Mouse (Mus musculus): Measurements from ENCODE around the gene Gli1. TPM values are rescaled to one million over a fixed set of nuclear protein-coding genes. Genes with fewer than 3 reads are reported as not detected.

Gene Gli1
- total RNA-seq, 1 experiment, result 14.9 TPM

DNA sequence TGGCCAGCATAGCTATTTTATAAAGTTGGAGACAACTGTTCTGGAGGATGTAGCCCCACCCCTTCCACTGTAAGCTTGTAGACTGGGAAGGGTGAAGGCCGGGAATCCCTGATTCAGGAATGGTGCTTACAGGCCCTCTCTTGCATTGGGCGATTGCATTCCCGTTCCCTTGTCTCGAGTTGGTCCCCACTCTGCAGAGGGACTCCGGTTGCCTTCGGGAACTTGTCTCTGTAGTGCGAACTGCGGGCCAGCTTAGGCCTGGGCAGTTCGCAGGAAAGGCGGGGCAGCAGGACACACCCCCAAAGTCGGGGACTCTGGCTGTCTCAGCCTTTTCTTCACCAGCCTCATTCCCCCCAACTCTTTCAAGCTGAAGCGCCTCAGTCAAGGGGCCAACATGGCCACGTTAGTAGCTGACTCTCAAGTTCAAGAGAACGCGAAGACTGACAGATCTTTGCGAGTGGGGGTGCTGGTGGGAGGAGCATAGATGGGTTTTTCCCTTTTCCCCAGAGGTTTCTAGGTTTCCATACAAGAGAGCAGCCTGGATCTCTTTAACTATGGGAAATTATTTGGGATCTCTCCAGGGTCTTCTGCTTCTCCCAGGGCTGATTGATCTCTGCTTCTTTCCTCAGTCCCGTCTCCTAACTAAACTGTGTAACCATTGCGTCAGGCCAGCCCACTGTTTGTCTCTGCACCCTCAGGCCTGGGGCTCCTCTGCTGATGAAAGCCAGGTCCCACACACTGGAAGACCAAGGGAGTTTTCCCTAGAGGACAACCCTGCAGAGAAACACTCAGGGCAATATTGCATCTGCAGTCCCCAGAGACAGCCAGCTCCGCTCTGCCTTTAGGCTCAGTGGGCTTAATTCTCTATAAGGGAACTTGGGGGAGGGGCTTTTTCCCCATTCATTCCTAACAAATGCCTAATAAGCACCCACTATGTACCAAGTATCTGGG, 50.6 kb downstream of the Gli1 start:
- DNase-seq (ENCODE audit: low read depth, low spot score), result no peak
- peak overlapping the region; percentile 79 for H3K9ac ChIP-seq (ENCODE audit: insufficient read depth, low read depth, low read length, poor library complexity, severe bottlenecking)
- peak overlapping the region; percentile 77 for H3K27ac ChIP-seq (ENCODE audit: insufficient read depth, low read depth, low read length, poor library complexity, severe bottlenecking)
- TF ChIP-seq ZNF384 (IDR thresholded peaks at IDR 0.05; ENCODE audit: low read depth, low read length) (no peak), HCFC1 (IDR thresholded peaks at IDR 0.05; ENCODE audit: borderline replicate concordance, insufficient read depth, low read length) (no peak), MAFK (IDR thresholded peaks at IDR 0.05; ENCODE audit: insufficient read depth, low read depth, low read length) (no peak), ZC3H11A (IDR thresholded peaks at IDR 0.05; ENCODE audit: borderline replicate concordance, low read depth, low read length) (no peak), CHD2 (IDR thresholded peaks at IDR 0.05; ENCODE audit: low read depth, low read length) (no peak)
- peaks cover 34% of the 10 kb centered on the region for H3K36me3 ChIP-seq (ENCODE audit: control insufficient read depth, insufficient read depth, low read length, poor library complexity, severe bottlenecking)
- in situ Hi-C loops (cut with MboI; ENCODE audit: low sequenced_read_pairs in 2 of 2, unreplicated experiment in 2 of 2), result no loop called here
- peak overlapping the region; percentile 71 to 78 for H3K4me3 ChIP-seq (ENCODE audit: insufficient read depth in 1 of 2, low read depth in 1 of 2, low read length in 2 of 2, poor library complexity in 1 of 2, severe bottlenecking in 1 of 2)
- no peaks in the 10 kb centered on the region for H3K9me3 ChIP-seq (ENCODE audit: control insufficient read depth, insufficient read depth, low read depth, low read length)
- peaks cover 6 to 24% of the 10 kb centered on the region in 2 experiments for H3K4me1 ChIP-seq (ENCODE audit: control insufficient read depth in 2 of 2, insufficient read depth in 2 of 2, low read length in 2 of 2, poor library complexity in 1 of 2)

DNA sequence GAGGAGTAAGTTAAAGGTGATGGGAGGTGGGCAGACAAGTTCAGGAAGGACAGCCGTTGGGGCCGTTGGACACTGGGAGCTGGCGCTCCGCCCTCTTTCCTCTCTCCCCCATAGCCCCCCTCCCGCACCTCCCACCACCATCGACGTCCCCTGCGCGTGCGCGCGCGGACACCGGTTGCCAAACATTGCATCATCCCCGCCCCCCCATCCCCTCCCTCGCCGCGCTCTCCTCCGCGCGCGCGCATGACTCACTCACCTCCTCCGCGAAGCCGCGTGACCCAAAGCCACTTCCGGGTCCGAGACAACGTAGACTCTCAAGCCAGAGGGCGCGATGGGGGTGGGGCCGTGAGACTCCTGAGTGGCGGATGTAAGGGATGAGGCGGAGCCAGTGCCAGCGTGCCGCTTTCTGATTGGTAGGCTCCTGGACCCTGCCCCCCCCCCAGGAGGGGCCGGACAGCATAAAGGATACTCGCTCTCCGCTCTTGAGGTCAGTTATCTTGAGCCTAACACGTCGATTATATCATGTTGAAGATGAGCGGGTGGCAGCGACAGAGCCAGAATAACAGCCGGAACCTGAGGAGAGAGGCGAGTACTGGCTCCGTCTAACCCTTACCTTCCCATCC, 51.4 kb downstream of the Gli1 start:
- peak overlapping the region; percentile 79 for H3K9ac ChIP-seq (ENCODE audit: insufficient read depth, low read depth, low read length, poor library complexity, severe bottlenecking)
- peak; percentile 100 for DNase-seq (ENCODE audit: low read depth, low spot score)
- H3K4me3 ChIP-seq (ENCODE audit: insufficient read depth in 1 of 2, low read depth in 1 of 2, low read length in 2 of 2, poor library complexity in 1 of 2, severe bottlenecking in 1 of 2), result peak overlapping the region; percentile 78 to 89
- peaks cover 6 to 27% of the 10 kb centered on the region in 2 experiments for H3K4me1 ChIP-seq (ENCODE audit: control insufficient read depth in 2 of 2, insufficient read depth in 2 of 2, low read length in 2 of 2, poor library complexity in 1 of 2)
- H3K27ac ChIP-seq (ENCODE audit: insufficient read depth, low read depth, low read length, poor library complexity, severe bottlenecking), result peak overlapping the region; percentile 95
- H3K36me3 ChIP-seq (ENCODE audit: control insufficient read depth, insufficient read depth, low read length, poor library complexity, severe bottlenecking), result peaks cover 32% of the 10 kb centered on the region
- in situ Hi-C loops (cut with MboI; ENCODE audit: low sequenced_read_pairs in 2 of 2, unreplicated experiment in 2 of 2), result no loop called here
- H3K9me3 ChIP-seq (ENCODE audit: control insufficient read depth, insufficient read depth, low read depth, low read length), result no peaks in the 10 kb centered on the region
- TF ChIP-seq ZC3H11A (IDR thresholded peaks at IDR 0.05; ENCODE audit: borderline replicate concordance, low read depth, low read length) (no peak), MAFK (IDR thresholded peaks at IDR 0.05; ENCODE audit: insufficient read depth, low read depth, low read length) (no peak), HCFC1 (IDR thresholded peaks at IDR 0.05; ENCODE audit: borderline replicate concordance, insufficient read depth, low read length) (peak; percentile 62), ZNF384 (IDR thresholded peaks at IDR 0.05; ENCODE audit: low read depth, low read length) (no peak)

DNA sequence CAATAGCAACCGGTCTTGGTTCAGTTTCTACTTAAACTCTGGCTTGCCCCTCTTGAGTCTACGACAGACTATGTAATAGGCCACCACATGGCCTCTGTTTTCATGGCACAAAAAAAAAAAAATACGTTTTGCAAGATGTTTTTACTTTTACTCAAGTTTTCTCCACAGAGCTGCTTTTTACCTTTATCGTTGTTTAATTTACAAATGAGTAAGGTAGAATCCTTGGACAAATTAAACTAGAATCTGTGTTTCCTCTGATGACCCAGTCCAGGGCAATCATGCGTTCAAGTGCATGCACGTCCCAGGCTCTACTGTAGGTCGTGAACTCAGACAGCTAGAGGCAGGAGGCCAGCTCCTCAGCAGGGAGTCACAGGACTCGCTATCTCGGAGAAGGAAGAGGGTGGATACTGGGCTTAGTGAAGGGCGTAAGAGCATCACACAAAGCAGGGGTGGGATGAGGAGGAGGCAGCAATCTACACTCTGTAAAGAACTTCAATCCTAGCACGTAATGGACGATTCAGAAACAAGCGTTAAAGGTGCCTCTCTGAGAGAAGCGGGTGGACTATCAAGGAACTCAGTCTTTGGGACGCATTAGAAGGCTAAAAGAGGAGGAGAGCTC, 52.1 kb downstream of the Gli1 start:
- in situ Hi-C loops (cut with MboI; ENCODE audit: low sequenced_read_pairs in 2 of 2, unreplicated experiment in 2 of 2), result no loop called here

DNA sequence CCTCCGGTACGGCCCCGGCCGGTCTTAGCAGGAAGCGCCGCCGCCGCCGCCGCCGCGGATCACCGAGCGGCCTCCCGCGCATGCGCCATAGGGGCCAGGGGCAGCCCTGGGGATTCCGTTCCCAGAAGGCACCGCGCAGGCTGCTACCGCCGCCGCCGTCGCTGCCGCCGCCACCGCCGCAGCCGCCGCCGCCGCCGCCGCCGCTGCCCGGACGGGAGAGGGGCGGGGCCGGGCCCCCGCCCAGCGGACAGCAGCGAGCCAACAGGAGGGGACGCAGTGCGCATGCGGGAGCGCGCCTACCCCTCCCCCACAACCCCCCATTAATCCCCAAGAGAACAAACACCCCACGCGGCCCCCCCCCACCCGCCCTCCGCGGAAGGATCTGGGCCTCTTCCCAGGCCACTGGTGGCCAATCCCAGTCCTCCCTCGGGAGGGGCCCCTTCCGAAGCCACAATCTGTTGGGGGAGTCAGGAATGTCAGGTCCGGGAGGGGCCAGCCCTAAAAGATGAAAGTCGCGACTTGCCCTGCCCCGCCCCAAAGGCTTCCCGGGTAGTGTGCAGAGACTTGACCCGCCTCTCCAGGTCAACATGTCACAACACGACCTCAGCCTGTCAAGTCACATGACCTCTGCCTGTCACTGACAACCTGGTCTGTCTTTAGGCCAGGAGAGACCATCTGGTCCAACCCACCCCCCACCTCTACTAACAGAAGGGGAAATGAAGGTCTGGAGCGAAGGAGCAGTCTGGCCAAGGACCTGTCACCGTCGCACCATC, 52.8 kb downstream of the Gli1 start, which contains the start of gene Mbd6:
TSS of gene Mbd6 (minus strand) at position 219 of the 773 bp plus-strand sequence.
- peaks cover 6 to 33% of the 10 kb centered on the region in 2 experiments for H3K4me1 ChIP-seq (ENCODE audit: control insufficient read depth in 2 of 2, insufficient read depth in 2 of 2, low read length in 2 of 2, poor library complexity in 1 of 2)
- peak within 1 kb of the TSS; percentile 92 for H3K9ac ChIP-seq (ENCODE audit: insufficient read depth, low read depth, low read length, poor library complexity, severe bottlenecking)
- no peaks in the 10 kb centered on the region for H3K9me3 ChIP-seq (ENCODE audit: control insufficient read depth, insufficient read depth, low read depth, low read length)
- peak within 1 kb of the TSS; percentile 89 to 94 for H3K4me3 ChIP-seq (ENCODE audit: insufficient read depth in 1 of 2, low read depth in 1 of 2, low read length in 2 of 2, poor library complexity in 1 of 2, severe bottlenecking in 1 of 2)
- peak within 1 kb of the TSS; percentile 95 for H3K27ac ChIP-seq (ENCODE audit: insufficient read depth, low read depth, low read length, poor library complexity, severe bottlenecking)
- in situ Hi-C loops (cut with MboI; ENCODE audit: low sequenced_read_pairs in 2 of 2, unreplicated experiment in 2 of 2), result no loop called here
- peaks cover 34% of the 10 kb centered on the region for H3K36me3 ChIP-seq (ENCODE audit: control insufficient read depth, insufficient read depth, low read length, poor library complexity, severe bottlenecking)
- TF ChIP-seq ZC3H11A (IDR thresholded peaks at IDR 0.05; ENCODE audit: borderline replicate concordance, low read depth, low read length), result peak; percentile 21; the same call in 1 of the 2 replicates
- TF ChIP-seq MAFK (IDR thresholded peaks at IDR 0.05; ENCODE audit: insufficient read depth, low read depth, low read length), result no peak
- no peak for TF ChIP-seq CHD2 (IDR thresholded peaks at IDR 0.05; ENCODE audit: low read depth, low read length)
- no peak for TF ChIP-seq ZNF384 (IDR thresholded peaks at IDR 0.05; ENCODE audit: low read depth, low read length)
- peak; percentile 73 for DNase-seq (ENCODE audit: low read depth, low spot score)

More for the DNA sequence above, 52.1 kb downstream of the Gli1 start:
- Histone ChIP-seq H3K9me3 (ENCODE audit: control insufficient read depth, insufficient read depth, low read depth, low read length) (no peaks in the 10 kb centered on the region), H3K4me3 (ENCODE audit: insufficient read depth in 1 of 2, low read depth in 1 of 2, low read length in 2 of 2, poor library complexity in 1 of 2, severe bottlenecking in 1 of 2) (peak overlapping the region; percentile 89 to 94), H3K4me1 (ENCODE audit: control insufficient read depth in 2 of 2, insufficient read depth in 2 of 2, low read length in 2 of 2, poor library complexity in 1 of 2) (peaks cover 6 to 29% of the 10 kb centered on the region in 2 experiments), H3K9ac (ENCODE audit: insufficient read depth, low read depth, low read length, poor library complexity, severe bottlenecking) (peak overlapping the region; percentile 92), H3K27ac (ENCODE audit: insufficient read depth, low read depth, low read length, poor library complexity, severe bottlenecking) (peak overlapping the region; percentile 95), H3K36me3 (ENCODE audit: control insufficient read depth, insufficient read depth, low read length, poor library complexity, severe bottlenecking) (peaks cover 30% of the 10 kb centered on the region)
- TF ChIP-seq ZC3H11A (IDR thresholded peaks at IDR 0.05; ENCODE audit: borderline replicate concordance, low read depth, low read length), result no peak
- TF ChIP-seq ZNF384 (IDR thresholded peaks at IDR 0.05; ENCODE audit: low read depth, low read length), result peak; percentile 77; the same call in 1 of the 2 replicates
- peak; percentile 46 for DNase-seq (ENCODE audit: low read depth, low spot score)
